Mouse (Mus musculus) kidney, postnatal 0 days (tissue): ENCODE results near the gene Cd6. TPM values are rescaled to one million over a fixed set of nuclear protein-coding genes. Genes with fewer than 3 reads are reported as not detected.

Experiments
- ATAC-seq: fragments of 200-750 bp; cut with Nextera tagmentation; replicated peaks from 2 replicates; pipeline ENCODE4 v1.8.0; 2017; ENCODE audit warnings: low read depth, moderate number of reproducible peaks, moderate TSS enrichment, moderate library complexity; ENCODE audit not compliant: low FRiP score
- DNase-seq: peaks from one replicate; pipeline ENCODE4 v3.0.0-alpha.2; 2016; ENCODE audit warnings: low spot score
- H3K27ac ChIP-seq: fragments of 300-500 bp; sonication (generic); 2 replicates; pipeline ENCODE4 v1.5.1; 2014; ENCODE audit warnings: mild to moderate bottlenecking
- H3K27me3 ChIP-seq: fragments of 300-500 bp; sonication (generic); 2 replicates; pipeline ENCODE4 v1.6.1; 2014; ENCODE audit warnings: low read length, mixed read lengths; ENCODE audit not compliant: insufficient read depth
- H3K36me3 ChIP-seq: fragments of 300-500 bp; sonication (generic); 2 replicates; pipeline ENCODE4 v1.6.1; 2014; ENCODE audit warnings: low read length, mixed read lengths; ENCODE audit not compliant: insufficient read depth
- H3K4me1 ChIP-seq: fragments of 300-500 bp; sonication (generic); replicated peaks from 2 replicates; pipeline ENCODE4 v1.6.1; 2014; ENCODE audit warnings: antibody characterized with exemption, low read length, mixed read lengths; ENCODE audit not compliant: insufficient read depth
- H3K4me2 ChIP-seq: fragments of 300-500 bp; sonication (generic); 2 replicates; pipeline ENCODE4 v1.6.1; 2014; ENCODE audit warnings: mild to moderate bottlenecking, low read length, moderate library complexity, mixed read lengths
- H3K4me3 ChIP-seq: fragments of 300-500 bp; sonication (generic); replicated peaks from 2 replicates; pipeline ENCODE4 v1.5.1; 2014; ENCODE audit warnings: low read depth, low read length
- H3K9ac ChIP-seq: fragments of 300-500 bp; sonication (generic); 2 replicates; pipeline ENCODE4 v1.6.1; 2014; ENCODE audit warnings: low read depth, low read length
- H3K9me3 ChIP-seq: fragments of 300-500 bp; sonication (generic); replicated peaks from 2 replicates; pipeline ENCODE4 v1.6.1; 2016; ENCODE audit warnings: low read length, inconsistent platforms, mixed read lengths
- CTCF ChIP-seq: IDR thresholded peaks from 2 replicates; pipeline ENCODE4 v1.5.1; 2016; ENCODE audit warnings: antibody characterized with exemption, low read depth, mild to moderate bottlenecking, moderate library complexity
- WGBS: fragments of 180-500 bp; shearing (Covaris S2); extraction: QIAGEN DNeasy Blood & Tissue Kit; methylation state at CpG from one replicate; pipeline ENCODE4 v1.1.7; 2014; 5-methylcytosine and 5-hydroxymethylcytosine counted together
- polyA plus RNA-seq: library from polyadenylated mRNA; unstranded; fragments of >200 nt; fragmentation: Nextera tagmentation; extraction: Ambion mirVana; gene quantifications from 2 replicates; pipeline ENCODE4 v1.2.1, GENCODE M21; 2015

The Cd6 gene
- 0.05 TPM in 1 of 2 replicates, not detected in the other for polyA plus RNA-seq

DNA sequence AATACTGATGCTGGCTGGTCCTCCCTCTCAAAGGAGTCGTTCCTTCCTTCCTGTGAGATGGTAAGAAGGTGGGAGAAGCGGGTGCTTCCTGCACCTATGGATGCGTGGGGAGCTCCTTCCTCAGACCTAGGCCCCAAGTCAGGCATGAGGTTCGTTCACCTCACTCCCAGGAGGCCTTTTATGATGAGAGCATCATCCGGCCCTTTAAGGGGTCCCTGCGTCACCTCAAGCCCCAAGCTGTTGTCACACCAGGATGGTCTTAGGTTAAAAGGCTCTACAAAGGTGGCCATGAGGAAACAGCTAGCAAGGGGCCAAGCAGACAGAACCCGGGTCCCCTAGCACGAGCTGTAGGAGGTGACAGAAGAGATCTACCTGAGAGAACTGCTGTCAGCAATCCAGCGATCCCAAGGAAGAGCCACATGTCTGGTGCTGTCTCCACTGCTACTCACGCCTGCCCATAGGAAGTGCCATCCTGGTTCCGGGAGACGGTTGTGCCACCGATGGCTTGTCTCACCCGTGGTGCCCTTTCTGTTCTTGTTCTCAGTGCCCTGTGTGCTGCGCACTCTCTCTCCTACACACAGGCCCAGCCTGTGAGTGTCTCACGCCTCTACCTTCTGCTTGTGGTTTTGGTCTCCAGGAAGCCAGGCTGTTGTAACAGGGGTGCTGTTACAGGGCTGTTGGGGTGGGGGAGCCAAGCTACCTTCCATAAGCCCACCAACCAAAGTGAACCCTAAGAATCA lies at the start of gene Cd6:
Cd6 (minus strand) TSS at position 623 of the 740 bp plus-strand sequence.
- WGBS = 88% methylated on average over 16 of the region's 16 CpGs
- DNase-seq (no peak), ATAC-seq (no peak)
- Histone ChIP-seq H3K27me3 (no peaks in the 10 kb centered on the region), H3K4me2 (no peak within 1 kb of the TSS), H3K27ac (no peak within 1 kb of the TSS), H3K9me3 (no peaks in the 10 kb centered on the region), H3K4me1 (no peaks in the 10 kb centered on the region), H3K36me3 (no peaks in the 10 kb centered on the region), H3K4me3 (no peak within 1 kb of the TSS), H3K9ac (no peak within 1 kb of the TSS)
- TF ChIP-seq CTCF = no peak

DNA sequence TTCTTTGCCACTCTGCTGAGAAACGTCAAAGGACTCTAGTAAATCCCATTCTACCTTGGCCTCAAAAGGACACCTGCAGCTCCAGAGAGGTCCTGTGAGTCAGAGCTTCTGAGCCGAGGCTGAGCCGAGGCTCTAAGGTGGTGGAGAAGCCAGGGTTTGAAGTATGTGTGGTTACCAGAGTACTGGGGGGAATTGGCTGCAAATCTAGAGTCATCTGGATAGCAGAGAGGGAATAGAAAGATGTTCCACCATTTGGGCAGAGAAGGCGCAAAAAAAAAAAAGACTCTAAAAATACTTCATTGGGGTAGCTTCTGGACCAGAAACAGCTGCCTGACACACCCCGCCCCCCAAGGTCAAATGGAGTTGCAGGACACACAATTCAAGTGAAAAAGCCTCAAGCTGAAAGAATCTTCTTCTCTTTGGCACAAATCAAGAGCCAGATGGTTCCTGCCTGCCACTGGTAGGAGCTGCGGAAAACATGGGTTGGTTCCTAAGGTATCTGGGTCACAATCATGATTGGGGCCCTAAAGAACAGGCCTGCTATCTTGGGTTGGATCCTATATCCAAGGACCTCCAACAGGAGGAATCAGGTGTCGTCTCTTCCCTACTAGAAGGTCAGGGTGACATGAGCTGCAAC lies 48.5 kb upstream of the Cd6 start:
- no peaks in the 10 kb centered on the region for H3K27me3 ChIP-seq
- H3K36me3 ChIP-seq = peaks cover 12% of the 10 kb centered on the region
- H3K9me3 ChIP-seq = no peaks in the 10 kb centered on the region
- ATAC-seq = no peak
- no peak overlapping the region for H3K4me2 ChIP-seq
- H3K4me1 ChIP-seq = peaks cover 20% of the 10 kb centered on the region; the same call in 1 of the 2 replicates
- H3K4me3 ChIP-seq = no peak overlapping the region
- no peak overlapping the region for H3K27ac ChIP-seq
- no peak overlapping the region for H3K9ac ChIP-seq
- no peak for DNase-seq
- WGBS = 81% methylated on average over 7 of the region's 7 CpGs
- TF ChIP-seq CTCF = no peak

DNA sequence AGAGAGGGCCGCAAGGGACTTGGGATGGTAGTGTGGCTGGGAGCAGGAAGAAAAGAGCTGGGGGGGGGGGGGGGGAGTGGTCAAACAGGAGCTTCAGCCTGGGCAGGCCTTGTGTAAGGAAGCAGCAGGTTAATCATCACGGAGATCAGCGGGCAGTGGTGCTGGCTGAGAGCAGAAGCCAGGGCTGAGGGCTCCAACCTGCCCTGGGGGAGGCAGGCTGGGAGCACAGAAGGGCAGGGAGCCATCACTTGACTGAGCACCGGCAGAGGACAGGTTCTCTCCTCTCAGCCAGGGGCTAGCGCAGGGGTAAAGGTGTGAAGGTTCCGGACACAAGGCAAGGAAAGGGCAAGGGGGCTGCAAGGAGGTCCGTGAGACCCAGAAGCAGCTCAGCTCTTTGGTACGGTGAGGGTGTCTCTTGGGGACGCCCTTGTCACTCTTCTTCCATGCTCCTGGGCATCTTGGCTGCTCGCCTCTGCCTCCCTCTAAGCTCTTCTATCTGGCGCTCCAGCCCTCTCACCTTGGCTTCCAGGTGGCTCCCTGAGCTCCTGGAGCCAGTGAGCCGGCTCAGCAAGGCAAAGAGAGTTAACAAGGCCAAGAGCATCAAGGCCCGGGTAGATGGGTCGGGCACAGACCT lies 41.6 kb upstream of the Cd6 start:
- Histone ChIP-seq H3K9me3 (no peaks in the 10 kb centered on the region), H3K9ac (no peak overlapping the region), H3K4me3 (no peak overlapping the region), H3K36me3 (peaks cover 30% of the 10 kb centered on the region), H3K4me1 (peaks cover 14% of the 10 kb centered on the region), H3K27me3 (no peaks in the 10 kb centered on the region), H3K4me2 (no peak overlapping the region), H3K27ac (peak overlapping the region; percentile 54; the same call in 1 of the 2 replicates)
- 70% methylated on average over 14 of the region's 14 CpGs for WGBS
- ATAC-seq (peak; percentile 30; the same call in 1 of the 2 replicates), DNase-seq (no peak)
- TF ChIP-seq CTCF = no peak

DNA sequence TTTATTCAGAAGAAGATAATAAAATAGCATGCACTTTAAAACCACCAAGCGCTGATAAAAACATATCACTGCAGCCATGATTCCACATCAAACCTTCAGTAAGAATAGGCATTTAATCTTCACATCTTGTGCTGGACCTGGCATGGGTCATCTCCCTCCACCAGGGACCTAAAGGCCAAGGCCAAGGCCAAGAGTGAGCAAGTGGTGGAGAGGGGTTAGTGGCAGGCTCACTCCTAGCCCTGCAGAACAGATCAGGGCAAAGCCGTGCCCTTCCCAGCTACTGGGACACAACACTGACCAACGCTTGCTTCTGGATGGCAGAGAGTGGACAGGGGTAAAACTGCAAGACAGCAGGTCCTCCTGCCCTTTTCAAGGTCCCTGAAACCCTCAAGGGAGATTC lies 40.8 kb upstream of the Cd6 start:
- TF ChIP-seq CTCF = no peak
- H3K27ac ChIP-seq = no peak overlapping the region
- no peak overlapping the region for H3K9ac ChIP-seq
- H3K9me3 ChIP-seq = no peaks in the 10 kb centered on the region
- DNase-seq = no peak
- no peak for ATAC-seq
- H3K36me3 ChIP-seq = peaks cover 34% of the 10 kb centered on the region
- no peak overlapping the region for H3K4me3 ChIP-seq
- WGBS = 78% methylated on average over 3 of the region's 3 CpGs
- H3K4me2 ChIP-seq = no peak overlapping the region
- no peaks in the 10 kb centered on the region for H3K27me3 ChIP-seq
- peaks cover 14% of the 10 kb centered on the region for H3K4me1 ChIP-seq

DNA sequence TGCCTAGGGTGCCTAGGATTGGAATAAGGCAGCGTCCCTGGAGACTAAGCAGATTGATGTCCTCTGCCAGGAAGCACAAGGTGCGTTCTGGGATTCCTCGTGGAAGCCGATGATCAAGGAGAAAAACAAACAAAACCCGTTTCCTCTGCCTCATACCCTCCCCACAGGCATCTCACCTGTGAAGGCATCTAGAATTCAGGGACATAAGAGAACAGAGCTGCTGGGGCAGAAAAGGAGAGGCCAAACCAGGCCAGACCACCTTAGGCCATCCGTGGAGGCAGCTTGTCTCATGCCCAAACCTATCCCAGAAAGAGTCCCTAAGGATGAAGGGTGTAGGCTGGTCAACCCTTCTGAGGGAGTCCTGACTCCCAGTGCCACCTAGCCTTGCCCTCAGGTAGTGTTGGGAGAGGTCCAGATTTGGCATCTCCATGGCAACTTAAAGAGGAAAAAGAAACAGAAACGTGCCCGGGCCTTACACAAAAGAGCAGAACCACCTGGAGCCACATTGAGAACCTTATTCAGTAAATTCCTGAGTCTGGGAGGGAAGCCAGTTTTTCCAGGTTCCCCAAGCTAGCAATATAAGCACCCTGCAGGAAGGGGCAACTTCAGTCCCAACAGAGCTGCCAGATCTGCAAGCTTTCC lies 40.1 kb upstream of the Cd6 start, which contains the start of gene Tmem132a:
Tmem132a (minus strand) TSS at position 55 of the 642 bp plus-strand sequence.
- Histone ChIP-seq H3K36me3 (peaks cover 41% of the 10 kb centered on the region), H3K27me3 (no peaks in the 10 kb centered on the region), H3K27ac (peak within 1 kb of the TSS; percentile 74; the same call in 1 of the 2 replicates), H3K4me1 (peaks cover 14% of the 10 kb centered on the region), H3K4me2 (peak within 1 kb of the TSS; percentile 77), H3K9me3 (no peaks in the 10 kb centered on the region), H3K9ac (peak within 1 kb of the TSS; percentile 74), H3K4me3 (peak within 1 kb of the TSS; percentile 68)
- no peak; the same call in 1 of the 2 replicates for ATAC-seq
- DNase-seq = peak; percentile 5
- TF ChIP-seq CTCF = no peak; the same call in 1 of the 2 replicates
- WGBS = 4% methylated on average over 8 of the region's 8 CpGs
